Mouse (Mus musculus) midbrain, embryonic 11.5 days (tissue): Measurements from ENCODE around the gene Pnmt. TPM values are rescaled to one million over a fixed set of nuclear protein-coding genes. Genes with fewer than 3 reads are reported as not detected.
"Not testable (repeated sequence)": the region's sequence is repeated elsewhere in the genome, so short reads cannot be mapped to it uniquely, and the experiment has no call there.

Experiments used
- ATAC-seq: fragments of 200-750 bp; cut with Nextera tagmentation; 2 replicates; pipeline ENCODE4 v1.8.0; 2017; ENCODE audit warnings: moderate TSS enrichment, moderate library complexity; ENCODE audit not compliant: low FRiP score
- DNase-seq: peaks from one replicate; pipeline ENCODE4 v3.0.0; 2015; ENCODE audit warnings: low spot score; ENCODE audit errors: missing footprints
- H3K27ac ChIP-seq: fragments of 300-500 bp; sonication (generic); 2 replicates; pipeline ENCODE4 v1.5.1; 2014; ENCODE audit warnings: low read depth, low read length
- H3K27me3 ChIP-seq: fragments of 300-500 bp; sonication (generic); 2 replicates; pipeline ENCODE4 v1.6.1; 2014; ENCODE audit warnings: mild to moderate bottlenecking, low read length, moderate library complexity, mixed read lengths; ENCODE audit not compliant: control insufficient read depth, insufficient read depth
- H3K36me3 ChIP-seq: fragments of 300-500 bp; sonication (generic); 2 replicates; pipeline ENCODE4 v1.6.1; 2014; ENCODE audit warnings: mild to moderate bottlenecking, low read length, moderate library complexity, mixed read lengths; ENCODE audit not compliant: control insufficient read depth, insufficient read depth
- H3K4me1 ChIP-seq: fragments of 300-500 bp; sonication (generic); 2 replicates; pipeline ENCODE4 v1.6.1; 2014; ENCODE audit warnings: low read length; ENCODE audit not compliant: control insufficient read depth, insufficient read depth
- H3K4me2 ChIP-seq: fragments of 300-500 bp; sonication (generic); 2 replicates; pipeline ENCODE4 v1.6.1; 2014; ENCODE audit warnings: mild to moderate bottlenecking, moderate library complexity
- H3K4me3 ChIP-seq: fragments of 300-500 bp; sonication (generic); 2 replicates; pipeline ENCODE4 v1.5.1; 2014; ENCODE audit warnings: low read depth, low read length
- H3K9ac ChIP-seq: fragments of 300-500 bp; sonication (generic); 2 replicates; pipeline ENCODE4 v1.6.1; 2014; ENCODE audit warnings: low read length
- H3K9me3 ChIP-seq: fragments of 300-500 bp; sonication (generic); 2 replicates; pipeline ENCODE4 v1.6.1; 2016; ENCODE audit warnings: low read length; ENCODE audit not compliant: control insufficient read depth
- WGBS: fragments of 180-500 bp; shearing (Covaris S2); extraction: QIAGEN DNeasy Blood & Tissue Kit; methylation state at CpG from one replicate; pipeline ENCODE4 v1.1.7; 2014; 5-methylcytosine and 5-hydroxymethylcytosine counted together
- polyA plus RNA-seq: library from polyadenylated mRNA; unstranded; fragments of >200 nt; fragmentation: Nextera tagmentation; extraction: Ambion mirVana; gene quantifications from 2 replicates; pipeline ENCODE4 v1.2.1, GENCODE M21; 2014

Pnmt gene
- polyA plus RNA-seq, 1 experiment from 2014 or later, result not detected

DNA sequence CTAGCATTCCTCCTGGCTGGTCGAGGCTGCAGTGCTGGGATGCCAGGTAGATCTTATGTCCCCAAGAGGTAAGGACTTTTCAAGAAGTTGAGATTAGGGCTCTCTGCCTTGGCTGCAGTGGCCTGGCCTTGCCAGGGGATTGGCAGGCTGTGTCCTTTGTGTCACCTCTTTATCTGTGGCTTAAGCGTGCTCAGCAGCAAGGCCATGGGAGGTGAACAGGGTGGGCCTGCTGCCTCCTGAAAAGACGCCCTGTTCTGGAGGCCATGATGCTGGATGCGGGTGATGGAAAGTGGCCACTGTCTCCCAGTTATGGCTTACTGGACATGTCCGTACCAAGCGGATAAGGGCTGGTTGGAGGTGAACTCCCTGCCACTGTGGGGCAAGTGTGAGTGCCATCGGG is 6.9 kb upstream of the Pnmt start:
- no peaks in the 10 kb centered on the region for H3K9me3 ChIP-seq
- ATAC-seq (no peak), DNase-seq (peak; percentile 49)
- WGBS, result 87% methylated on average over 7 of the region's 7 CpGs
- H3K4me3 ChIP-seq, result no peak overlapping the region
- no peak overlapping the region for H3K9ac ChIP-seq
- no peaks in the 10 kb centered on the region for H3K4me1 ChIP-seq
- H3K36me3 ChIP-seq, result peaks cover 27% of the 10 kb centered on the region
- no peaks in the 10 kb centered on the region; the same call in 1 of the 2 replicates for H3K27me3 ChIP-seq
- H3K27ac ChIP-seq, result no peak overlapping the region
- H3K4me2 ChIP-seq, result no peak overlapping the region

- Histone ChIP-seq H3K9me3 (no peaks in the 10 kb centered on the region), H3K9ac (no peak overlapping the region), H3K27ac (no peak overlapping the region), H3K4me2 (no peak overlapping the region), H3K36me3 (peaks cover 27% of the 10 kb centered on the region), H3K4me1 (no peaks in the 10 kb centered on the region), H3K27me3 (peaks cover 4% of the 10 kb centered on the region; the same call in 1 of the 2 replicates), H3K4me3 (no peak overlapping the region)
- 85% methylated on average over 6 of the region's 6 CpGs for WGBS
- ATAC-seq, result no peak
- DNase-seq, result peak; percentile 70
Measured at GRCm38 (mm10) chr11:98380106-98380505, 6.1 kb upstream of the Pnmt start.

GRCm38 (mm10) chr11:98381651-98382050 is 4.6 kb upstream of the Pnmt start:
- no peak overlapping the region for H3K9ac ChIP-seq
- no peak overlapping the region for H3K27ac ChIP-seq
- peaks cover 27% of the 10 kb centered on the region for H3K36me3 ChIP-seq
- 95% methylated on average over 2 of the region's 2 CpGs for WGBS
- H3K4me1 ChIP-seq, result no peaks in the 10 kb centered on the region
- no peak overlapping the region for H3K4me2 ChIP-seq
- no peak for DNase-seq
- no peak for ATAC-seq
- H3K4me3 ChIP-seq, result no peak overlapping the region
- no peaks in the 10 kb centered on the region for H3K9me3 ChIP-seq
- H3K27me3 ChIP-seq, result peaks cover 16% of the 10 kb centered on the region

- H3K4me3 ChIP-seq, H3K9ac ChIP-seq, H3K9me3 ChIP-seq, H3K27ac ChIP-seq, H3K4me2 ChIP-seq, ATAC-seq, H3K4me1 ChIP-seq: not testable (repeated sequence)
- peaks cover 21% of the 10 kb centered on the region for H3K27me3 ChIP-seq
- DNase-seq, result peak; percentile 8
- WGBS, result 69% methylated on average over 2 of the region's 2 CpGs
- peaks cover 20% of the 10 kb centered on the region for H3K36me3 ChIP-seq
Measured at GRCm38 (mm10) chr11:98382405-98382804, 3.8 kb upstream of the Pnmt start.

- Histone ChIP-seq H3K4me2 (no peak within 1 kb of the TSS), H3K9me3 (no peaks in the 10 kb centered on the region), H3K27me3 (peaks cover 23% of the 10 kb centered on the region), H3K9ac (no peak within 1 kb of the TSS), H3K27ac (no peak within 1 kb of the TSS), H3K4me3 (no peak within 1 kb of the TSS), H3K4me1 (no peaks in the 10 kb centered on the region), H3K36me3 (peaks cover 9% of the 10 kb centered on the region)
- 63% methylated on average over 14 of the region's 14 CpGs for WGBS
- no peak for ATAC-seq
- DNase-seq, result peak; percentile 73
Measured at GRCm38 (mm10) chr11:98383261-98384030, 2.8 kb upstream of the Pnmt start, which contains the start of gene Tcap. Tcap (plus strand) TSS chr11:98383811.

- Histone ChIP-seq H3K4me1 (no peaks in the 10 kb centered on the region), H3K4me3 (no peak overlapping the region), H3K9me3 (no peaks in the 10 kb centered on the region), H3K27me3 (peaks cover 23% of the 10 kb centered on the region), H3K9ac (no peak overlapping the region), H3K27ac (no peak overlapping the region), H3K4me2 (no peak overlapping the region), H3K36me3 (peaks cover 8% of the 10 kb centered on the region; the same call in 1 of the 2 replicates)
- peak; percentile 64 for DNase-seq
- no peak for ATAC-seq
- WGBS, result 67% methylated on average over 20 of the region's 20 CpGs
Measured at GRCm38 (mm10) chr11:98384216-98384615, 2.0 kb upstream of the Pnmt start.

- Histone ChIP-seq H3K27me3 (peaks cover 23% of the 10 kb centered on the region), H3K9me3 (no peaks in the 10 kb centered on the region), H3K36me3 (peaks cover 7% of the 10 kb centered on the region; the same call in 1 of the 2 replicates), H3K9ac (no peak overlapping the region), H3K4me3 (no peak overlapping the region), H3K27ac (no peak overlapping the region), H3K4me2 (no peak overlapping the region), H3K4me1 (no peaks in the 10 kb centered on the region)
- WGBS, result 77% methylated on average over 8 of the region's 8 CpGs
- ATAC-seq (no peak), DNase-seq (peak; percentile 74)
Measured at GRCm38 (mm10) chr11:98384721-98385637, 1.3 kb upstream of the Pnmt start.

DNA sequence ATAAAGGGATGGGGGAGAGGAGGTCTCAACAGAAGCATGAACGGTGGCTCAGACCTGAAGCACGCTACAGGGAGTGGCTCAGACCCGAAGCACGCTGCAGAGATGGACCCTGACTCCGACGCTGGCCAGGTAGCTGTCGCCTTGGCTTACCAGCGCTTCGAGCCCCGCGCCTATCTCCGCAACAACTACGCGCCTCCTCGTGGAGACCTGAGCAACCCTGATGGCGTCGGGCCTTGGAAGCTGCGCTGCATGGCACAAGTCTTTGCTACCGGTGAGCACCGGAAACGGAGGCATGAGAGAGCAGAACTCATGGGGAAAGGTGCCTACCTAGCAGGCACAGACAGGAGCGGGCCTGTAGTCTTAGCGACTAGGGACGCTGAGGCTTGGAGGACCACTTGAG is 346 bp downstream of the Pnmt start:
- Histone ChIP-seq H3K4me1 (no peaks in the 10 kb centered on the region), H3K4me2 (no peak overlapping the region), H3K27me3 (peaks cover 23% of the 10 kb centered on the region), H3K9ac (no peak overlapping the region), H3K4me3 (no peak overlapping the region), H3K36me3 (no peaks in the 10 kb centered on the region), H3K27ac (no peak overlapping the region), H3K9me3 (no peaks in the 10 kb centered on the region)
- DNase-seq, result peak; percentile 81
- WGBS, result 17% methylated on average over 24 of the region's 24 CpGs
- no peak for ATAC-seq
